Mouse (Mus musculus) erythroblast, embryonic 14.5 days (primary cell): Measurements from ENCODE around the gene Fhl2.

ENCODE experiments used
- GATA1 ChIP-seq: IDR thresholded peaks from 2 replicates; pipeline ENCODE4 v1.6.1; 2012; ENCODE audit warnings: low read length, inconsistent platforms, mixed read lengths
- TAL1 ChIP-seq: IDR thresholded peaks from 3 replicates; pipeline ENCODE4 v1.6.1; 2012; ENCODE audit warnings: low read length, inconsistent platforms, mixed read lengths

- TF ChIP-seq GATA1 (no peak), TAL1 (no peak)
Measured at GRCm38 (mm10) chr1:43147474-43147873, 49.3 kb downstream of the Fhl2 start.
